Mouse (Mus musculus) adrenal gland, adult 18-20 months (tissue): ENCODE results near the gene Ambp. TPM values are rescaled to one million over a fixed set of nuclear protein-coding genes. Genes with fewer than 3 reads are reported as not detected.

Experiments
- DNase-seq, 2 experiments: peaks; one replicate each; pipeline ENCODE4 v3.0.0; 2021 to 2022; ENCODE audit warnings: low spot score in 2 of 2
- long read RNA-seq, 2 experiments: library from polyadenylated mRNA; stranded (forward); transcript quantifications; one replicate each; pipeline ENCODE4 v2.0.0; 2021
- total RNA-seq, 2 experiments: library from RNA; stranded (reverse); gene quantifications; 1 replicate in 1 of 2; 2 replicates in 1 of 2; pipeline ENCODE4 v1.2.3; 2021

The Ambp gene
- total RNA-seq, result under 1 TPM in 1 of 2 experiments, not detected in 1; 0.40 TPM
- long read RNA-seq, experiment 1, result 0 reads
- long read RNA-seq, experiment 2, result 0 reads

DNA sequence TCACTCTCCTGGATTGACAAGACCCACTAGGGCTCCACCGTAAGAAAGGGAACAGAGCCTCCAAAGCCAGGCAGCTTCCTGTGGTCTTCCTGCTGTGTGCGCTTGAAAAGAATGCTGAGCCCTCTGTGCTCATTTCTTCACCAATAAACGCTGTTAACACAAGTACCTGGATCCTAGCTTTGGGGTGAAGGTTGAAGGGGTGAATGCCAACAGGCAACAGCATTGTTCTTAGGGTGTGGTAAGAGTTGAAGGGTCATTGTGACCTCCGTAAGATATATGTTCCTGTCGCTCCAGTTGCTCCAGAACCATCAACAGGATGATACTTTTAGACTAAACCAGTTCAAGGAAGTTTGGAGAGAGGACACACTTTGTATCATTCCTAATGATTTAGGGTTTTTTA lies at the start of gene Ambp:
Gene Ambp, minus strand, starts transcription at position 101 of the 400 bp plus-strand sequence.
- DNase-seq, result no peak

DNA sequence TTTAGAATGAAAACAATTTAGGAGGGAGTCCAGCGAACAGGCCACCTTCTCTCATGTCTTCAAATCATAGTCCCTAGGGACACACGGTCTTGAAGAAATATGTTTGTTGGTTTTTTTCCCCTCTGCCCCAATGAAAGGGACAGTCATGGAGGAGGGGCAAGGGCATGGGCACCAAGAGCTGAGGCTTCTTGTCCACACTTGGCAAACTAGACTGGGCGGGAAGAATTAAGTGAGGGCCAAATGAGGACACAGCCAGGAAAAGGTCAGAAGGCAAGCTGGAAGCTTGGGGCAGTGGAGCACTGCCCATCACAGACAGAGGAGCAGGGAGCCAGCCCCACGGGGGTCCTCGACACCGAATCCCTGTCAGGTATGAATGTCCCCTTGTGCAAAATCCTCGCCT lies 49.3 kb upstream of the Ambp start:
- no peak for DNase-seq

DNA sequence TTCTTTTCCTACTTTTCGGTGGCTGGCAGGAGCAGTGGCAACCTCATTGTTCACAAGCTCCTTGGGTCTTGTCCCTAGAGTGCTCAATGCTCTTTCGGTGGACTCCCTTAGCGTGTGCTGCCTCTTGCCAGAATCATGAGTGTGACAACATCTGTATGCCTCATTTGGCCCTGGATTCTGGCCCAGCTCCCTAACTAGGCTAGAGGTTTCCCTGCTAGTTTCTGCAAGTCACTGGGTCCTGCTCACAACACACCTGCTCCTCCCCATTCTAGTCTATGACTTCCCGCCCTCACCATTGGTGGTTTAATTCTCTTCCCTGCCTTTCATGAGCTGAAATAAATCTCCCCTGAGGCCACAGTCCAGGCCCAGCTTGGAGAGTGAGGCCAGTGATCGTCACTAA lies 44.8 kb upstream of the Ambp start:
- DNase-seq, result no peak

DNA sequence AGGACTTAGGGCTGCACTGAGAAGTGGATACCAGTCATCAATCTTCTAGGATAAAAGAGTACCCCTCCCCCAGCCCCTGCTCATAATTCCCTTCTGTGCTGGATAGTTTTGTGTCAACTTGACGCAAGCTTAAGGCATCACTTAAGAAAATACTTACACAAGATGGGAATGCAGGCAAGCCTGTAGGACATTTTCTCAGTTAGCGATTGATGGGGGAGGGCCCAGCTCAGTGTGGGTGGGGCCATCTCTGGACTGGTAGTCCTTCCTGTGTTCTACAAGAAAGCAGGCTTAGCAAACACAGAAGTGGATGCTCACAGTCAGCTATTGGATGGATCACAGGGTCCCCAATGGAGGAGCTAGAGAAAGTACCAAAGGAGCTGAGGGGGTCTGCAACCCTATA lies 39.8 kb upstream of the Ambp start:
- no peak for DNase-seq

DNA sequence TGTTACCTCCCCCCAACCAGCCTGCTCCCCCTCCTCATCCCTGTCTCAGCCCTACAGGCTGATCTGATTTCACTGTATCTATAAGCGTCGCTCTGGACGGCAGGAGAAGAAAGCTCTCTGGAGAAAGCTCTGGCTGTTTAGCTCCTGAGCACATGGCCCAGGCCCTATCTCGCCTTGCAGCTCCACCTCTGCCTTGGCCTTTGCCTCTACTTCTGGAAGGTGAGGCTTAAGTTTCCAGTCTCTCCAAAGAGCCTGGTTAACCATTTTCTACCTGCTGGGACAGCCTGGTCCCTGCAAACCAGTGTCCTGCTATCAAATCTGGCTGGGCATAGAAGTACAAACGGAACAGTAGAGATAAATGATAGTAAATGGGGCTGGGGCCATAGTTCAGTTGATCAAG lies 37.0 kb upstream of the Ambp start:
- no peak for DNase-seq

DNA sequence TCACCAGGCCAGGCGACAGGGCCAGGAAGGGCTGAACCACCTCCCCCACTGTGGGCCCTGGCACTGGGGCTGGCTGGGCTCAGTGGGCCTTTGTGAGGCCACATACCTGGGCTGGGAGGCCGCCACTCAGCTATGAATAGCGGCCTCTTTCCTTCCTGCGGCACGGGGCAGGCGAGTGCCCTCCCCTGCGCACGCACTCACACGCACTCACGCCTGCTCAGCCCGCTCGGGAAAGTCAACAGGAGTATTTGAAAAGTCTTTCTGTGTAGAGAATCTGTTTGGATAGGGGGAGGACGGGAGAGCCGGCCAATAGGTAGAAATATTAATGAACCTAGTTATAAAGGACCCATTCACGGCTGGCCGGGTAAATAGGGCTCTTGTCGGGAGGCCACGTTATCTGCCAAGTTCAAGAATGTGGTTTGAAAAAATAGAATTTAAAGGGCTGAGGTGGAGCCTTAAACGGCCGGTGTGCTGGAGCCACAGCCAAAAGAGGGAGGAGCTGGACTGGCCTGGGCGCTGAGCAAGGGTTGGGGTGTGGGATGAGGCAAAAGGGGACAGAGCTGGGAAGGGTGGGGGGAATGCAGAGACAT lies 31.8 kb upstream of the Ambp start:
- DNase-seq, result no peak

DNA sequence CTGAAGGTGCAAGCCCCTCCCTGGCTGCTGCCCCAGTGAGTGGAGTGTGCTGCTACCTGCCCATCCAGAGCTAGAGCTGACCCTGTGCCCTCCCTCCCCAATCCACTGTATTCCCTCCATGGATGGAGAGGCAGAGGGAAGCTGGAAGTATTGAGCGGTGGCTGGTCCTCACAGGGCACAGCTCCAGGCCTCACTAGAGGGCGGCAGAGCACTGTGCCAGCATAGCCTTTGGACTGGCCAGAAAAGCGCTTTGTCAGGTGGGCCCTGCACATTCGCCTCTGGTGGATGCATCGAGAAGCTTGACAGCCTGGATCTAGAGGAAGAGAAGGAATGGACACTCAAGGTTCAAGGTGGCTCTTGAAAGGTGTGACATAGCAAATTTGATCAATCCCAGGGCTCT lies 27.0 kb upstream of the Ambp start:
- peak; percentile 38 to 60 for DNase-seq

DNA sequence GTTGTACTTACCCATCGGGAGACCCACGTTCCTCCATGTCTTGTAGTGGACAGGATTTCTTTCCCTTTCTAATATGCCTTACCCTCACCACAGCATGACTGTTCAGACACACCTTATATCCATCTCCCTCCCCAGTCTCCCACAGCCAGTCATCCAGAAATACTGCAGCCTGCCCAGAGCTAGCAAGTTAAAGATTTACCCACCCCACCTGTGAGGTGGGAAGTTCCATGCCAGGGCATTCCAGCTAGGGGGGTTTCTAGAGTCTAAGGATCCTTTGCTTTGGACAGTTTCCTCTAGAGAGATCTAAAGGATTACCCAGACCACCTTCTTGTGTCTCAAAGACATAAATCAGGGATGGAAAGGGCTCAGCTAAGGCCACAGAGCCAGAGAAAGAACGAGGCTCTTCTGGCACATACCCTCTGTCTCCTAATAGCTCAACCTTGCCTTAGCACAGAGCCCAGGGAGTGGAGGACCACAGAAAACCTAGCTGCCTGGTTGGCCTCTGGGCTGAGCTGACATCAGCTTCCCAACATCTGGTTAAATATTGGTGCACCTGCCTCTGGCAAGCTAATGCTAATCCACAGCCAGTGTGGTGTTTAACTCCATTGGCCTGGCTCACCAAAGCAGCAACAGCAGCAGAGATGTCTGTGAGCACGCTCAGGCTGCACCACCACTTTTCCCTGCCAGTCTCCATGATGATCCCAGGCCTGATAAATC lies 17.5 kb upstream of the Ambp start, which contains the start of gene Kif12:
Gene Kif12, minus strand, starts transcription at position 163 of the 717 bp plus-strand sequence.
- no peak for DNase-seq

DNA sequence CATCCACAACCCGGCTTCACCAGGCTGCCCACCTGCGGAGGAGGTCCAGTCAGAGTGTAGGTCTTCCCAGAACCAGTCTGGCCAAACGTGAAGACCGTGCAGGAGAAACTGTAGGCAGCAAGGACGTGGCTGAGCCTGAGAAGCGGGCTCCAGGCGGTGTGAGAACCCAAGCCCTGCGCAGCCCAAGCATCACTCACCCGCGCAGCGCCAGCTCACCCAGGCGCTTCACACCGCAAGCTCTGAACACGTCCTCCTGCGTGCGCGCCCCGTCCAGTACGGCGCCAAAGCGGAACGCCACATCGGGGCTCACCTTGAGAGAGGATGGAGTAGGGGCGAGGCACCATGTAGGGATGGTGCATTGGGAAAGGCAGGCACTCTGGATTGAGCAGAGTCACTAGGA lies 16.5 kb upstream of the Ambp start:
- DNase-seq, result no peak

DNA sequence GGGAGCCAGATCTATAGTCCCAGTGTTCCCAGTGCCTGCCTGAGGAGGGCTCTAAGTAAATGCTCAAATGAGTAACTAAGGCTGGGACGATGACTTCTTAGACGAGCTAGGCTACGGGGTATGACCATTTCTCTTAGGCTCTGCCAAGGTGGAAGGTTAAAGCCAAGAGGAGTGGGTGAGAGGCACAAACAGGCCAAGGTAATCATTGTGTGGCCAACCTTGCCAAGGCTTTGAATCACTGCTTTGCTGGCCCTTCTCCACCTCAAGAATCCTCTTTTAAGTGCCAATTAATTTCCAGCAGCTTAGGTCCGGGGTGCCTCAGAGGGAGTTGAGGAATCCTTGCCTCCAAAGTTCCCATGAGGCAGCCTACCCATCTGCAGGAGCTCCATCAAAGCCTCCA lies 15.5 kb upstream of the Ambp start:
- DNase-seq, result no peak

DNA sequence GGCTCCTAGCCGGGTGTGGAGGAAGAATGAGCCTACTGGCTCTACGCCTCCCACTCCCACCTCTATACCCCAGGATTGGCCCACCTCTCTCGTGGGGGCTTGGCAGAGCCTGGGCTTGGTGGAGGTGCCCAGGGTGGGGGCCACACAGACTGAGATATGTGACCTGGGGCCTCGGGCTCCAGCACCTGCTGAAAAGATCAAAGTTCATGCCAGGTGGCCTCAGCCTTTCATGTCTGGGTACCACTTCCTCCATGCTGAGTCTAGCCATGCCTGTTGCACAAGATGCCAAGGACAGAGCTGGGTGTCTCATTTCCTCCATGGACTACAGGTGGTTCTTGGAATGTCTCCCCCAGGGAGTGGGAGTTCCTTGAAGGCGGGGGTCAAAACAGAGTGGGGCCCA lies 11.7 kb upstream of the Ambp start:
- DNase-seq, result no peak

DNA sequence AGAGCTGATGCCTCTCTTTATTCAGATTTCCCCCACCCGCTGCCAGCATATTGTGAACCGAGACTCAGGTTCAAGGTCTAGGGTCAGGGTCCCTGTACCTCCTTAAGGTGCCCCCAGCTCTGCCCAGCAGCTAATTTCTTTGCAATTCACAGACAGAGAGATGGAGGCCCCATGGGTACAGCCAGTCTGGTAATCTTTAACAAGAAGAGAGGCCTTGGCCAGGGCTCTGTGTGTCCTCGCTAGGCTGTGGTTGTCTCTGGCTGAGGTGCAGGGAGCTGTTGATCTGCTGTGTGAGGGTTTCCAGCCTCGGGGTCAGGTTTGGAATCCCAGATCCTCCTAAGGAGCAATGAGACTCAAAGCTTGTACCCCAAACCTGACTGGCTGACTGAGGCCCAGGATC lies 11.0 kb upstream of the Ambp start:
- no peak for DNase-seq

DNA sequence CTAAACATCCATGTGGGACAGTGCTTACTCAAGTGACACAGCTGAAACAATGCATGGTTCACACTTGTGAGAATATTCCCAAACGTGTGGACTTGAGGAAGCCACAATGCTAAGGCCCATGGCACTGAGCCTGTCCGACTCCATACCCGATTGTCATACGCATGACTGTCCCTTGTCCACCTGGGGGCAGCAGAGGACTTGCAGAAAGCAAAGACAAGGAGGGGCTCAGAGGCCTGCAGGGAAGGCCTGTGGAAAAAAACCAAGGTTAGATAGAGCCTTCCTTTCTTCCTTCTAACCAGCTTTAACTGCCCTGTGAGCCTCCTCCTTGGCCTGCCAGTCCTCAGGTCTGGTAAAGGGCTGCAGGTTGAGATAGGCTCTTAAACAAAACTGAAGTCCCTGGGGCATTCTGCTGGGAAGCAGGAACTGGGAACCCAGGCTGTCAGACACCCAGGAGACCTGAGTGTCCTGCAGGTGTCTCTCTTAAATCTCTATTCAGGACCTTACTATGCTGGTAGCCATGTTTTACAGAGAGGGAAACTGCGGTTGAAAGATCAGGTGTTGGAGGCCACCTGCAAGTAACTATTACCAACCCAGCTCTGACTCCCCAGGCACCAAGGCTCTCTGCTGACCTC lies 4.5 kb upstream of the Ambp start:
- DNase-seq, result peak; percentile 81 to 83

DNA sequence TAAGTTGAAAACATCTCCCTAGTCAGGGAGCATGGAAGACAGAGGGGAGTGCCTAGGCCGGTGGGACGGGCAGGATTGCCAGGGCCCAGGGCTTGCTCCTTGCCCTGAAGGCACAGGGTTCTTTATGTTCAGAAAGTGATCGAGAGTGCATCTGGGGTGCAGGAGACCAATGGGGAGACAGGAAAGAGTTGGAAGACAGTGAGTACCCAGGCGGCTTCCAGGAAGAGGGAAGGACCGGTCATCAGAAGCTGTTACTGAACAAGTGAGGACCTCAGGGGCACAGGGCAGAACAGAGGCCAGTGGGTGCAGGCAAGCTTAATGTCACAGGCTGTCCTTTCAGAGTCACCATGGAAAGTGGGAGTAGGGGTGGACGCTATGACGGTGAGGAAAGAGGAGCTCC lies 3.6 kb upstream of the Ambp start:
- DNase-seq, result no peak

DNA sequence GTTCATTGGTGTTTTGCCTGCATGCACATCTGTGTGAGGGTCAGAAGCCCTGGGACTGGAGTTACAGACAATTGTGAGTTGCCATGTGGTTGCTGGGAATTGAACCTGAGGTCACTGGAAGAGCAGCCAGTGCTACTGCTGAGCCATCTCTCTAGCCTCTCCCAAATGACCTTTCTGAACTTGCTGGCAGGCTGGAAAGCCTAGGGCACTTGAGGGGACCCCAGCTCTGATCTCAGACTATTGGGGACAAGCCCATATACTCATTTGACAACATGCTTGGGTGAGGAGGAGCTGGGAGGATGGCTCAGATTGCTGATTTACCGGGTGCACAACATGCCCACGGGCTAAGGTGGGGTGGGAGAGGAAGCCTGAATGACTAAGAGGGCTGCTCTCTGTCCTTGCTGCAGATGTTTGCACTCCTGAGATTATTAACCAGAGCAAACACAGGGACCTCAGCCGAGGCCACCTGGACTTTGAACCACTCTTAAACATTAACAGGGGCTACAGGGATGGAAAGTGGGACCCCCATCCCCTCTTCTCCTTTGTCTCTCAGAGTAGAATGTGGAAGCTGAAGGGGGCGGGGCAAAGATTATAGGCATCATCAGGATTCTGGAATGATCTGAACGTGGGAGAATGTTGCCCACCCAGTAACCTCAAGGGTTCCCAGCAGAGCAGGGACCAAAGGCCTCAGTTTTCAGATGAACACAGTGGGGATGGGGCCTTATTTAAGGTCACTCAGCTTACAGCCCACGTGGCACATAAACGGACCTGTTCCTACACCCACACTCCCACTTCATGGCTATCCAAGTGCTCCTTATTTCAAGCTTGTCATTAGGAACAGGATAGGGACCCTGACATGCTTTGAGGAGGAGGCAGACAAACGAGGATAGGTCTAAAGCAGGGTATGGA lies 2.4 kb upstream of the Ambp start:
- DNase-seq, result no peak

DNA sequence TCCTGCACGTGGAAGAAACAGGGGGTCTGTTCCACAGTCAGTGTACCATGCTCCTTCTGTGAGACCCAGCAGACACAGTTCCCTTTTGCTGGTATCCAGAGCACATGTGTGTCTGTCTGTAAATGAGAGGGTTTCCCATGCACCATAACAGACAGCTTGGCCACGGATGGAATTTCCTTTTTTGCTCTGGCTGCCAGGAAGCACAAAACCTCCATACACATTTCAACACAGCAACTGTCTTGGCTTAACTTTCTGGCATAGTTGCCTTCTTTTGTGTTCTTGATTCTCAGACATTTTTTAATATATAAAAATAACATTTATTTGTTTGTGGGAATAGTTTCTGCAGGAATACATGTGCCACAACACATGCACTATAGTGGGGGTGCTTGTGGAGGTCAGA lies 997 bp upstream of the Ambp start:
- no peak for DNase-seq

DNA sequence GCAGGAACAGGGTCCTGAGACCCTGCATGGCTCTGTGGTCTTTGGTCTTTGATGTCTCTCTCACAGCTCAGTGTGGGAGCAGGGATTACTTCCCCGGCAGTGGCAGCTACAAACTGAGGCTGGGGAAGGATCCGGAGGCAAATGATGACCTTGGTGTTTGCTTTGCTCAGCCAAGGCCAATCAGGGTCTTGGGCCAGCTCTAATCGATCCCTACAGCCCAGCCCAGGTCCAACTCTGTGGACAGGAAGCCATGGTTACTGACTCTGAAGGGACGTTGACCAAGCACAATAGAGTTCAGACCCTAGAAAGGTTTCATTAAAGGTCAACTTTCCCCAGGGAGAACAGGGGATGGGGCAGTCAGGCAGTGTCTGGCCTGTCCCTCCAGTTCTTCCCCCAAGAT lies 571 bp downstream of the Ambp start:
- no peak for DNase-seq

DNA sequence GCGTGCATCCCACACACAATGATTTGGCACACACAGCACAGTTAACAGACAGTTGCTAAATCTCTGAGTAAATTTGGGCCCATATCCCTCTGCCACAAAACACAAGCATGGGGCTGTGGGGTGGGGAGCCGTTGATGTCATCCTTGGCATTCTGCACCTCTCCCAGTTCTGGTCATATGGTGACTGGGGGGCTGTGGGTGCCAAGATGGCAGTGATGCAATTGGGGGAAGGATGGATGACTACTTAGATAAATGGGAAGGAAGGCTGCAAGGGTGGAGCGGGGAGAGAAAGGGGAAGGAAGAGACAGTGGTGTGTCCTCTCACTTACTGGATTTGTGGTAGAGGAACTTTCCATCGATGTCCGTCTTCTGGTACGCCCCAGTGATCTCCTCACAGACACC lies 3.5 kb downstream of the Ambp start:
- DNase-seq, result no peak

DNA sequence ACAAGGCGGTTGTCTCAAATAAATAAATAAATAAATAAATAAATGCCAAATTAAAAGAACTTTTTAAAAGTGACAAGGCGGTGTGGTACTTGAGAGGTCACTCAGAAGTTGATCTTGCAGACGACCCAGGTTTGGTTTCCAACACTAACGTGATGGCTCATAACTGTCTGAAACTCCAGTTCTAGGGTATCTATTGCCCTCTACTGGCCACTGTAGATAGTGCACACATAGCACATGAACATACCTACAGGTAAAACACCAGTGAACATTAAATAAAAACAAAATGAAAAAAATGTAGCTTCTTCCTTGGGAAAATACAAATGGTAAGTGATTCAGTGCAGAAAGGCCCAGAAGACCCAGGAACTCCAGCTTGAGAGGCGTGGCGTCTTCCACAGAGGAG lies 7.3 kb downstream of the Ambp start:
- no peak for DNase-seq

DNA sequence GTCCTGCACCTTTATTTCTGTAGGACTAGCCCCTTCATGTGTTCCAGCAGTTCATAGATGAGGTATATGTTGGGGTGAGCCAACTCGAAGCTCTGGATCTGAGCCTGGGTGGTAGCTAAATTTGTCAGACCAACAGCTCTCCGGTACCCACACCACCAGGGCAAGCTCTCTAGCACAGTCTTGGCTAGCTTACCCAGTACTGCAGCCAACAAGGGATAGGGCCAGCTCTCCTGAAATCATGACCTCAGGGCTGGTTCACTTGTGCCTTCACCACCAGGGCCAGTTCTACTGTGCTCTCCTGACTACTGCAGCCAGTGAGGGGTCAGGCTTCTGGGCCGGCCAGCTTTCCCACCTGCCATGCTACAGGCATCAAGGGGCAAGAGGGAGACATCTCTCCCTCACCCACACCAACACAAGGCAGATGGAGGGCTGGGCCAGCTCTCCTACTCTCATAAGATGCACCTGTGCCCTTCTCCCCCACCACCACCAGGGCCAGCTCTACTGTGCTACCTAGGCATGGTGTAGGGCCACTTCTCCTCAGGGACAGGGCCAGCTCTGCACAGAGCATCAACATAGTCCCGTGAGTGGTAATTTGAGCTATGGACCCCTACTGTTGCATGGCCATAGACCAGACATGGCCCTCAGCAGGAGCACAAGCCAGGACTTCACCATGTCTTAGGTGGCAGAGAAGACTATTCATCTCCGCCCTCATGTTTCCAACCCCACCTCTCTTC lies 24.5 kb downstream of the Ambp start:
- DNase-seq, result no peak
